Comparison of ENCODE assay signal across 21 mouse cellular contexts in the genomic region with DNA sequence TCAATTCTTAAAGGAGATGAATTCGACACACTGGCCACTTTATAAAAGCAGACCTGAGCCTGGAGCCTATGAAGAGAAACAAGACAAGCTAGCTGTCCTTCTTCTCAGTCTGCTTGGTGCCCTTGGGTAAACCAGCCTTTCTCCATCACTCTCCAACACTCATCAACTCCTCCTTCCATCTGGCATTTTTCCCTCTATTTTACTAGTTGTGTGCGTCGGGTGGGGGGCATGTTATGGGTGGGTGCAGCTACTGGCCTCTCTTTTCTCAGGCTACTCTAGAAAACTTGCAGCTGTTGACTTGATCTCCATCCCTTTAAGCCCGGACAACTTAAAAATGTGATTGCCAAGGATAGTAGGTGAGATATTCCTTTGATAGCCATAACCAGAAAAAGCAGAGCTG.
DNase-seq lines count a peak whose midpoint lies in the region; ATAC-seq and TF ChIP-seq lines count a peak whose summit lies in the region.
"Had no signal": no experiment of that assay in that cellular context is flagged by ENCODE, and none has a peak within 500 bp of the region (broad histone marks: within the 10 kb centered on the region; RNA-seq: fewer than 3 reads in every experiment).

No protein-coding gene starts in this region.

- TF ChIP-seq EP300 in lung, postnatal 0 days (IDR thresholded peaks at IDR 0.05): no peak

- no peak overlapping the region for H3K9ac ChIP-seq in lung, embryonic 14.5 days
- H3K9ac ChIP-seq in lung, embryonic 15.5 days: no peak overlapping the region
- H3K9ac ChIP-seq in lung, embryonic 16.5 days (ENCODE audit: low read length): no peak overlapping the region
- H3K9ac ChIP-seq in lung, postnatal 0 days (replicated peaks; ENCODE audit: low read depth): no peak overlapping the region

- no peak for TF ChIP-seq CTCF in lung, embryonic 14.5 days (IDR thresholded peaks at IDR 0.05; ENCODE audit: low read depth)
- no peak for TF ChIP-seq CTCF in lung, adult 2 months (IDR thresholded peaks at IDR 0.05; ENCODE audit: insufficient read depth, low read length)
- TF ChIP-seq CTCF in lung, postnatal 0 days (IDR thresholded peaks at IDR 0.05): no peak

- TF ChIP-seq POLR2A in lung, adult 2 months (IDR thresholded peaks at IDR 0.05; ENCODE audit: borderline replicate concordance, extremely low read depth, low read depth, low read length): no peak

- peak; percentile 60; the same call in 1 of the 2 replicates for ATAC-seq in lung, embryonic 14.5 days (ENCODE audit: insufficient read depth)
- ATAC-seq in lung, embryonic 15.5 days (ENCODE audit: borderline replicate concordance, extremely low read depth, low FRiP score, low TSS enrichment): peak; percentile 57; the same call in 1 of the 2 replicates
- ATAC-seq in lung, embryonic 16.5 days (ENCODE audit: low read depth): peak; percentile 26; the same call in 1 of the 2 replicates
- ATAC-seq in lung, postnatal 0 days: no peak
- ATAC-seq: activated CD4-positive, CD25-positive, alpha-beta regulatory T cell, adult 4 months; CD4-positive, CD25-positive, alpha-beta regulatory T cell, adult 4 months; Patski had no signal

- DNase-seq in lung, embryonic 14.5 days: peak; percentile 62
- no peak for DNase-seq in lung, adult 2 months
- DNase-seq in lung, adult 18-20 months: no peak
- no peak for DNase-seq in lung, postnatal 0 days (ENCODE audit: low spot score)
- DNase-seq: adrenal gland, adult 2 months; adrenal gland, adult 8-10 months; adrenal gland, postnatal 10 days; adrenal gland, postnatal 14 days; adrenal gland, postnatal 25 days; adrenal gland, postnatal 36 days; B cell, adult 2 months; cerebellum, adult 11 months; cerebellum, adult 11-12 months; cerebellum, adult 18-20 months had no signal

- no peaks in the 10 kb centered on the region for H3K9me3 ChIP-seq in lung, embryonic 14.5 days (ENCODE audit: low read depth, low read length)
- H3K9me3 ChIP-seq in lung, embryonic 15.5 days: no peaks in the 10 kb centered on the region
- no peaks in the 10 kb centered on the region for H3K9me3 ChIP-seq in lung, embryonic 16.5 days (ENCODE audit: control insufficient read depth, low read length)
- H3K9me3 ChIP-seq in lung, postnatal 0 days (ENCODE audit: low read length): no peaks in the 10 kb centered on the region

- no peak overlapping the region for H3K4me2 ChIP-seq in lung, embryonic 14.5 days
- no peak overlapping the region for H3K4me2 ChIP-seq in lung, embryonic 15.5 days
- H3K4me2 ChIP-seq in lung, embryonic 16.5 days (ENCODE audit: low read depth, low read length): no peak overlapping the region
- H3K4me2 ChIP-seq in lung, postnatal 0 days (replicated peaks; ENCODE audit: low read depth, low read length): no peak overlapping the region

- H3K4me1 ChIP-seq in lung, embryonic 14.5 days (ENCODE audit: insufficient read depth): no peaks in the 10 kb centered on the region; the same call in 1 of the 2 replicates
- H3K4me1 ChIP-seq in lung, adult 2 months (ENCODE audit: control insufficient read depth, insufficient read depth, low read length): no peaks in the 10 kb centered on the region
- no peaks in the 10 kb centered on the region for H3K4me1 ChIP-seq in lung, embryonic 15.5 days
- no peaks in the 10 kb centered on the region for H3K4me1 ChIP-seq in lung, embryonic 16.5 days (replicated peaks; ENCODE audit: control insufficient read depth, insufficient read depth, low read length)
- H3K4me1 ChIP-seq in lung, postnatal 0 days (ENCODE audit: insufficient read depth, low read depth, low read length): no peaks in the 10 kb centered on the region

- no peaks in the 10 kb centered on the region for H3K36me3 ChIP-seq in lung, embryonic 14.5 days (ENCODE audit: insufficient read depth)
- H3K36me3 ChIP-seq in lung, embryonic 15.5 days: no peaks in the 10 kb centered on the region
- H3K36me3 ChIP-seq in lung, embryonic 16.5 days (ENCODE audit: control insufficient read depth, insufficient read depth, low read length): no peaks in the 10 kb centered on the region
- no peaks in the 10 kb centered on the region for H3K36me3 ChIP-seq in lung, postnatal 0 days (ENCODE audit: insufficient read depth, low read length)
- H3K36me3 ChIP-seq: G1E had no signal

- 40% methylated on average over 4 of the region's 4 CpGs for WGBS in lung, embryonic 14.5 days
- 65% methylated on average over 4 of the region's 4 CpGs for WGBS in lung, adult 2 months
- WGBS in lung, embryonic 15.5 days: 44% methylated on average over 4 of the region's 4 CpGs
- WGBS in lung, embryonic 16.5 days: 54% methylated on average over 4 of the region's 4 CpGs
- 48% methylated on average over 4 of the region's 4 CpGs for WGBS in lung, postnatal 0 days

- no peaks in the 10 kb centered on the region for H3K27me3 ChIP-seq in lung, embryonic 14.5 days (ENCODE audit: insufficient read depth, low read length)
- H3K27me3 ChIP-seq in lung, embryonic 15.5 days: no peaks in the 10 kb centered on the region
- no peaks in the 10 kb centered on the region for H3K27me3 ChIP-seq in lung, embryonic 16.5 days (ENCODE audit: control insufficient read depth, insufficient read depth, low read depth, low read length)
- H3K27me3 ChIP-seq in lung, postnatal 0 days (replicated peaks; ENCODE audit: insufficient read depth, low read length): no peaks in the 10 kb centered on the region
- H3K27me3 ChIP-seq: CH12.LX, Patski had no signal

- no peak overlapping the region for H3K4me3 ChIP-seq in lung, embryonic 14.5 days (ENCODE audit: low read depth, low read length)
- H3K4me3 ChIP-seq in lung, adult 2 months (replicated peaks; ENCODE audit: extremely low read depth, low read depth, low read length): no peak overlapping the region
- H3K4me3 ChIP-seq in lung, embryonic 15.5 days: no peak overlapping the region
- H3K4me3 ChIP-seq in lung, embryonic 16.5 days (ENCODE audit: low read length): no peak overlapping the region
- H3K4me3 ChIP-seq in lung, postnatal 0 days (ENCODE audit: low read depth, low read length): no peak overlapping the region

- H3K27ac ChIP-seq in lung, embryonic 14.5 days (ENCODE audit: low read depth): no peak overlapping the region
- H3K27ac ChIP-seq in lung, embryonic 15.5 days: no peak overlapping the region
- H3K27ac ChIP-seq in lung, embryonic 16.5 days (ENCODE audit: low read length): no peak overlapping the region
- no peak overlapping the region for H3K27ac ChIP-seq in lung, postnatal 0 days (ENCODE audit: low read length)
